Mouse (Mus musculus) frontal cortex, adult (tissue): ENCODE results near the gene Mrln.

Experiments
- ATAC-seq: cut with Nextera tagmentation; 2 replicates; pipeline ENCODE4 v1.9.2; 2017; ENCODE audit warnings: mild to moderate bottlenecking, moderate library complexity, mixed read lengths; ENCODE audit not compliant: low TSS enrichment

Gene Mrln

GRCm38 (mm10) chr10:70254666-70255065 is 50.2 kb downstream of the Mrln start:
- ATAC-seq, result no peak

- no peak for ATAC-seq
Observed at GRCm38 (mm10) chr10:70255601-70256210, 51.2 kb downstream of the Mrln start.

- no peak for ATAC-seq
Observed at GRCm38 (mm10) chr10:70257029-70257428, 52.6 kb downstream of the Mrln start.

- no peak for ATAC-seq
Observed at GRCm38 (mm10) chr10:70260904-70261303, 56.4 kb downstream of the Mrln start.

GRCm38 (mm10) chr10:70262051-70262450 is 57.6 kb downstream of the Mrln start:
- no peak for ATAC-seq

GRCm38 (mm10) chr10:70263681-70264189 is 59.3 kb downstream of the Mrln start:
- peak; percentile 58 for ATAC-seq

- no peak for ATAC-seq
Observed at GRCm38 (mm10) chr10:70264337-70265036, 60.0 kb downstream of the Mrln start.

- peak; percentile 89 for ATAC-seq
Observed at GRCm38 (mm10) chr10:70266501-70266900, 62.0 kb downstream of the Mrln start.

- ATAC-seq, result no peak
Observed at GRCm38 (mm10) chr10:70268581-70269446, 64.3 kb downstream of the Mrln start.
